Mouse (Mus musculus) gastrocnemius, postnatal 36 days (tissue): ENCODE measurements around the gene Asnsd1. TPM values are rescaled to one million over a fixed set of nuclear protein-coding genes. Genes with fewer than 3 reads are reported as not detected.
A peak's percentile ranks its signal among the peaks of the same experiment; 100 is the strongest.
"Not testable (repeated sequence)": the region's sequence is repeated elsewhere in the genome, so short reads cannot be mapped to it uniquely, and the experiment has no call there.

Experiments used
- DNase-seq, 2 experiments: peaks; one replicate each; pipeline ENCODE4 v3.0.0; 2022
- intact Hi-C: fragments of 180-260 bp; cut with DNase I; formaldehyde crosslinking; loops from one replicate; pipeline ENCODE4 v1.15.1; 2025
- long read RNA-seq, 2 experiments: library from polyadenylated mRNA; stranded (forward); transcript quantifications; one replicate each; pipeline ENCODE4 v2.0.0; 2021
- total RNA-seq, 2 experiments: library from RNA; stranded (reverse); gene quantifications; 2 replicates each; pipeline ENCODE4 v1.2.3; 2021

Asnsd1 gene
- total RNA-seq, result 10 to 100 TPM; 45.8 to 55.3 TPM
- long read RNA-seq, experiment 1, transcript Asnsd1-201 (6 exons, 2,442 nt), result major isoform, 42 of 52 reads
- long read RNA-seq, experiment 1, transcript Asnsd1-202 (6 exons, 983 nt), result minor isoform, 5 of 52 reads
- long read RNA-seq, experiment 1, partial matches to known transcripts, result 4 of 52 reads
- long read RNA-seq, experiment 1, other reads (novel, unspliced or antisense), result 1 of 52 reads
- long read RNA-seq, experiment 2, transcript Asnsd1-202 (6 exons, 983 nt), result minor isoform, 8 of 91 reads
- long read RNA-seq, experiment 2, transcript Asnsd1-201 (6 exons, 2,442 nt), result major isoform, 79 of 91 reads
- long read RNA-seq, experiment 2, partial matches to known transcripts, result 1 of 91 reads
- long read RNA-seq, experiment 2, other reads (novel, unspliced or antisense), result 3 of 91 reads

DNA sequence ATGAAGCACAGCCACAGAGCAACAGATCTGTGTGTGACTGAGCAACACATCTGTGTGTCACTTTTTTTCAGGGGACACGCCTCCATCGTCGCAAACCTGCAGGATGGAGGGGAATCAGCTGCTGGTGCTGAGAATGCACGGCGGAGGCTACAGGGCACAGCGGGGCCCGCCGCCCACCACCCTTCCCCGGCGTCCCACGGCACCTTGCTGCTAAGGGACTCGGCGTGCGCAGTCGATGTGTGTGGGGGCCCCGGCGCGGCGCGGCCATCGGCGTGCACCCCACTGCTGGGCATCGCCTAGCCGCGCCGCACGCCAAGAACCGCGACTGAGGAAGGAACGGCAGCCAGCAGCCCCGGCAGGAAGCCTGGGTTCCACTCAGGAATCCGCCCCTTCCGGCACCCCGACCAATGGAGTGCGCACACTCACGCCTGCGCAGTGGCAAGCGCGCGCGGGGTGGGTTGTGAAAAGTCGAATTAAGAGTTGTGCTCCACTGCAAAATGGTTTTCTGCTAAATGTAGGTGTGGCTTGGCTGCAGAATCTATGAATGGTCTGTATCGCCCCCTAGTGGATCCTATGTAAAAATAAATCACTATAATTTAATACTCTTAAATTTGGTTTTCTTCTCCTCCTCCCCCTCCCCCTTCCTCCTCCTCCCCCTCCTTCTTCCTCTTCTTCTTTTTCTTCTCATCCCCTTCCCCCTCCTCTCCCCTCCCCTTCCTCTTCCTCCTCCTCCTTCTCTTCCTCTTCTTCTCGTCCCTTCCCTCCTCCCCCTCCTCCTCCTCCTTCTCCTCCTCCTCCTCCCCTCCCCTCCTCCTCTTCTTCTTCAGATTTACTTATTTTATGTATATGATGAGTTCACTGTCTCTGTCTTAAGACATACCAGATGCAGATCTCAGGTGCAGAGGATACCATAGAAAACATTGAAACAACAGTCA, at the start of gene Asnsd1, which contains the start of the genes Asdurf and Gm28551:
Gene Asnsd1 (minus strand): TSS at position 426 of the 935 bp plus-strand sequence.
Gene Asdurf (minus strand): TSS at position 293 of the 935 bp plus-strand sequence.
Gene Gm28551 (minus strand): TSS at position 341 of the 935 bp plus-strand sequence.
- intact Hi-C loops, result loop anchor here (5.0 kb wide), 1 partner anchor 55 kb away; the partner anchor contains the start of genes Gm28778, Ormdl1 and Pms1
- DNase-seq, result peak; percentile 95

DNA sequence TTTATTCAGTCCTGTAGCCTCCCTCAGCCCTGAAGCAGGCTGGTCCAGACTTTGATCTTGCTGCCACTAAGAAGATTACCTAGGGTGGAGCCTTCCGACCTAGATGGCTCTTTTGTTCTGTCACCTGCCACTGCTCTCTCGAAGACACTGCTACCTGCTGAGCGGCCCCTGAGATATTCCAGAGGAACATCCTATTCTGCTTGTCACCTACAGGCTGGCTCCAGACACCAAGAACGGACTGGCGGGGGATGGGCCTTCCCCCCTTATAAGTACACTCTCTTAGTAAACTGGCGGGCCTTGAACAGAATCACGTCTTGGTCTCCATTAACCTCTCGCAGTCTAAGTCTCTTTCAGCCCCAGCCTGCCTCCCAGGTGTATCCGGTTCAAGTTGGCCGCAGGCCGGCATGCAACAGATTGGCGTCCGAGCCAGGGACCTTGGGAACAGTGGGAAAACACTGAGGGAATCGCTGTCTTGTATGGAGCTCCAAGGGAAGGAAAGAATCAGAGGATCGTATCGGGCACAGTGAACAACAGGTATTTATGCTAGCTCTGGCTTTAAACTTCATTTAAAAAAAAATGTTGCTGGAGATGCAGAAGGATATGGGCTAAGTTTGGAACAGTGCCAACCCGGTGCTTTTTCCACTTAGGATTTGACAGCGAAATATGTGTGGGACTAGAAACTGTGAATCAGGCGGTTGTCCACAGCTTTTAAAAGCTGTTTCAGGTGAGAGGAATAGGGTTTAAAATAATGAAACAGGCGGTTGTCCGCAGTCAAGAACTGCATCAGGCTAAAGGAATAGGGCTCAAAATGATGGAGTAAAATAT, 41.6 kb upstream of the Asnsd1 start:
- intact Hi-C loops, DNase-seq: not testable (repeated sequence)

- intact Hi-C loops, result no loop called here
- DNase-seq, result no peak
Observed at GRCm38 (mm10) chr1:53388762-53389161, 36.2 kb upstream of the Asnsd1 start.

- intact Hi-C loops, result no loop called here
- no peak for DNase-seq
Observed at GRCm38 (mm10) chr1:53384085-53384688, 31.6 kb upstream of the Asnsd1 start.

GRCm38 (mm10) chr1:53377731-53378130, 25.2 kb upstream of the Asnsd1 start:
- no peak for DNase-seq
- intact Hi-C loops, result no loop called here

DNA sequence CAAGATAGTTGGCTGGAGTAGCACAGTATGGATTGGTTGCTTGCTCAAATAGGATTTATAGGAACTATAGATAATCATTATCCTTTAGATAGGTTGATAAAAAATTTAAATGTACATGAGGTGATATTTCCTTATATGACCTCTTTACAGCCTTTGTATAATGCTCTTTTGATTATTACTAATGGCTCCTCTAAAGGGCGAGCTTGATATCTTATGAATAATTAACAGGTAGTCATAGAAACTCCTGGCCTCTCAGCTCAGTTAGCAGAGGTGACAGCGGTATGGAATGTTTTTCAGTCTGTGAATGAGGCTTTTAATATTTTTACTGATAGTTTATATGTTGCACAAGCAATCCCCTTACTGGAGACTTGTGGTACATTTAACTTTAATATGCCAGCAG, 23.4 kb upstream of the Asnsd1 start:
- DNase-seq, intact Hi-C loops: not testable (repeated sequence)

GRCm38 (mm10) chr1:53358988-53359387, 6.4 kb upstream of the Asnsd1 start:
- intact Hi-C loops, result no loop called here
- no peak for DNase-seq

DNA sequence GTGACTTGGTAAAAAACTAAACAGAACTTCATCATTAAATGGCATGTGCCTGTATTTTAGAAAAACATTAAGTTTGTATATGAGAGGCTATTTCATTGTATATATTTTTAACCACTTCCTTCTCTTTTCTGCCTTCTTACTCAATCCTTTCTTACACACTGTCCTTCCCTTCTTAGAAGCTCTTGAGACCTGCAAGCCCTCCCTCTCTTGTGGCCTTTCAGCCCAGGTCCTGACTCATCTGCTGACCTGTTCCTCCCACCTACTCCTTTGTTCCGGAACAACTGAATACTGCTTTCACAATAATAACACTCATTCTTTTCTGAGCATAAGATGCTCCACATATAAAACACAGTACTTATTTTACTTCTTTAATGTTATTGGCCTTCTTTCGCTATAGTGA, 11.5 kb downstream of the Asnsd1 start:
- intact Hi-C loops, result no loop called here
- no peak for DNase-seq

DNA sequence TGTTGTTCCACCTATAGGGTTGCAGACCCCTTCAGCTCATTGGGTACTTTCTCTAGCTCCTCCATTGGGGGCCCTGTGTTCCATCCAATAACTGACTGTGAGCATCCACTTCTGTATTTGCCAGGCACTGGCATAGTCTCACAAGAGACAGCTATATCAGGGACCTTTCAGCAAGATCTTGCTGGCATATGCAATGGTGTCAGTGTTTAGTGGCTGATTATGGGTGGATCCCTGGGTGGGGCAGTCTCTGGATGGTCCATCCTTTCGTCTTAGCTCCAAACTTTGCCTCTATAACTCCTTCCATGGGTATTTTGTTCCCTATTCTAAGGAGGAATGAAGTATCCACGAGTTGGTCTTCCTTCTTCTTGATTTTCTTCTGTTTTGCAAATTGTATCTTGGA, 15.1 kb downstream of the Asnsd1 start:
- DNase-seq, intact Hi-C loops: not testable (repeated sequence)

- DNase-seq, result no peak
- intact Hi-C loops, result no loop called here
Observed at GRCm38 (mm10) chr1:53335465-53335864, 17.1 kb downstream of the Asnsd1 start.

GRCm38 (mm10) chr1:53333527-53333926, 19.0 kb downstream of the Asnsd1 start:
- intact Hi-C loops, DNase-seq: not testable (repeated sequence)

DNA sequence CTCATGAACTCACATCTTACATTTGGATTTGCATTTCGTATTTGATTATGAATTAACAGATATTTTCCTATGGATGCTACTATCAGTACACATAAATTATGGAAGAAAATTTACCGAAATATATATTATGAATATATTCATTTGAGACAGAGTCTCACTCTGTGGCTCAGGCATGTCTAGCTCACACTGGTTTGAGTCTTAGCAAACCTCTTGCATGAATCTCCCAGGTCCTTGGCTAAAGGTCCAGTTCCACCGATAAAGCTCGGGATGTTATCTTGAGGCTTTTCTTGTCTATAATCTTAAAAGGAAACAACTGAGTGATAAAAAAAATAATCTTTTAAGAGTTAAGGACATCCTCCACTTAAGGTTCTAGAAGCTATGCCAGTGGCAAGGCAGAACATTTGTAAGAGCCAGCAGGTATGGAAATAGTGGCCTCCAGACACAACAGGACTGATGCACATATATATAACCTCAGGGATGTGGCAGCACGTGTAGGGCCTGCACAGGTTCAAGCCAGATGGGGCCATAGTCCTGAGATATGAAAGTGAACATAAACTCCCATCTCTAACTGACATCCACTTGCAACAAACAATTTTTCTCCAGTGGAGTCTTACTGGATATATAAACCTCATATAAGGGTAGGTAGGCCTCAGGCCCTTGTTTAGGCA, 27.6 kb downstream of the Asnsd1 start:
- intact Hi-C loops, result no loop called here
- no peak for DNase-seq

DNA sequence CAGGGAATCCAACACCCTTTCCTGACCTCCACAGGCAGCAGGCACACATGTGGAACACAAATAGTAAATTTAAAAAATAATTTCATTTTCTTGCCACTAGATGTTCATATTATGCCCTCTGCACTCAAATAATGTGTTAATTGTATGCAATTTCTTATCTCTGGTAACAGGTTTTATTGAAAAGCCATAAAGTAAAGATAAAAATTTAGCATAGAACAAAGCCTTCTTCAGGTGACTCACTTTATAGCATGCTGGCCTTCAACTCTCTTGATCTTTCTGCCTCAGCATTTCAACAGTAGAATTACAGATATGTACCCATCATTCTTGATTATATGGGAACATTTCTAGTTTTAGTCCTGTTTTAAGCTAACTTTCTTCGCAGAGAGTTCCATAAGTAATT, 28.3 kb downstream of the Asnsd1 start:
- intact Hi-C loops, result no loop called here
- DNase-seq, result no peak

DNA sequence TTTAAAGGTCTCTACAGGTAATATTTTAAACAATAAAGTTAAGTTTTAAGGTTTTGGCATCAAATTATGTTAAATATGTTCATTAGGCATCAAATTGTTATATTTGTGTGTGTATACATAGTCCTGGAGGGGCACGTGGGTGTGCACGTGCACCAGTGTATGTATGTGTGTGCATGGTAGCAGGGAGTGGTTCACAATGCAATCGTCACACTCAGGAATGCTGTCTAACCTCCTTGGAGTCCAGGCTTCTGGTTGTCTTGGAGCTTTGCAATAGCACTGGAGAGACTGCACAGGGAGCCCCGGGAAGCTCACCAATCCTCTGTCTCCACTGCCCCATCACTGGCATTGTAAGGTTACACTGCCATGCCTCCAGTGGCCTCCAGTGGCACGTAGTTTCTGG, 29.3 kb downstream of the Asnsd1 start:
- no peak for DNase-seq
- intact Hi-C loops, result no loop called here

- intact Hi-C loops, result no loop called here
- no peak for DNase-seq
Observed at GRCm38 (mm10) chr1:53321662-53322344, 30.7 kb downstream of the Asnsd1 start.

- intact Hi-C loops, result no loop called here
Observed at GRCm38 (mm10) chr1:53312989-53313967, 39.3 kb downstream of the Asnsd1 start, which contains the start of gene Osgepl1. Osgepl1 (plus strand) TSS chr1:53313624.

GRCm38 (mm10) chr1:53300506-53300905, 52.0 kb downstream of the Asnsd1 start:
- intact Hi-C loops, result no loop called here
- no peak for DNase-seq

More at GRCm38 (mm10) chr1:53312989-53313967, 39.3 kb downstream of the Asnsd1 start, which contains the start of gene Osgepl1:
- DNase-seq, result peak; percentile 73 to 76
